Mouse (Mus musculus) naive thymus-derived CD4-positive, alpha-beta T cell, adult 2 months (primary cell): Measurements from ENCODE around the gene Sdr39u1.

Source experiments
- DNase-seq: peaks from one replicate; pipeline ENCODE4 v3.0.0-alpha.2; 2011; ENCODE audit warnings: low read depth

Gene Sdr39u1

DNA sequence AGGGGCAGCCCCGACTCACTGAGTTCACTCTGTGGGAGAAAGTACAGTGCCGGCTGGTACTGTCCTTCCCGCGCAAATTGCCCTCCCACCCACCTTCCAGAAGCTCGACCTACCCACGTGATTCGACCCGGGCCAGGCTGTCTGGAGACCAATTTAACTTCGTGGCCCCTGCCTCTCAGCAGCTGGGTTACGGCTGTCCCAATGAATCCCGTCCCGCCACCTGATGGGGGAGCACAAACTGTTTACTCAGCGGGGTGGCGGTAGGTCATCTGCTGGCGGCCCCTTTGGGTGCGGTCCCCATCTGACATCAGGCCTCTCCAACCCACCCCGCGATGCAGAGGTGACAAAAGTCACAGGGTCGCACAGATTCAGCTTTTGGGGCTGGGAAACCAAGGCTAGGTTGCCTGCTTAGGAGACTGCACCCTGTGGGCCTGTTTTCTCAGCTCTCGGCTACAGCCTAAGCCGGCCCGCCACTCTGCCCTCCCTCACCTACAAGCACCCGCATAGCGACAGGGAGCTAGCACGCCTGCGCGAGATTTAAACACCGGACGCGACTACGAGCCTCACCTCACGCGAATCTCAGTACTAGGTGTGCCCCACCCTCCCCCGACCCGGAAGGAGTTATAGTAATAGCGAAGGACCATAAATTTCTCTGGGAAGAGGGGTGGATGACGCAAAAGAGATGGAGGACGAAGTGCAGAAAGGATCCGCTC is at the start of gene Sdr39u1:
Sdr39u1 (minus strand) TSS at position 593 of the 713 bp plus-strand sequence.
- peak; percentile 93 for DNase-seq

DNA sequence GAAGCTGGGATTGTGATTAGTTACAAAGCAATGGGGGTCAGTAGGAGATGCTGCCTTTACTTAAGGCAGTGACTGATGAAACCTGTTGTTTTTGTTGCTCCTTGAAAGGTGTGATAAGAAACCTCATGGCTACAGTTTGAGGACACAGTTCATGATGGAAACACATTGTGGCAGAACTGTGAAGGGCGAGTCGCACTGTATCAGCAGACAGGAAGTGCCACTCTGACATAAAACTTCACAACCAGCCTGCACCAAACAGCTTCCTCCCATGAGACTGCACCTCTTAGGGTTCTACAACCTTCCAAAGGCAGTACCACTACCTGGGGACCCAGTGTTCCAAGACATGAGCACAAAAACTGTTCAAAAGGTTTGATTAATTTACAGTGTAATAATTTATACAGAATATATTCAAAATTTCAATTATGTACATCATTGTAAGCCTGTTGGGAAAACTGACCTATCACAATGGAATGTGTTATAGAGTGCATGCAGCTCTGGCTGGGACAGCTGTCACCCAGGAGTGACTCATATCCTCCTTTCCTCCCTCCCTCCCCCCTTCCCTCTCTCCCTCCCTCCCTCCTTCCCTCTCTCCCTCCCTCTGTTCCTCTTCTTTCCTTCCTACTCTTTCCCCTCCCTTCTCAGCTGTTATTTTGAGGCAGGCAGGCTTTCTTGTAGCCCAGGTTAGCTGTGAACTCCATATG is 46.3 kb upstream of the Sdr39u1 start:
- no peak for DNase-seq

DNA sequence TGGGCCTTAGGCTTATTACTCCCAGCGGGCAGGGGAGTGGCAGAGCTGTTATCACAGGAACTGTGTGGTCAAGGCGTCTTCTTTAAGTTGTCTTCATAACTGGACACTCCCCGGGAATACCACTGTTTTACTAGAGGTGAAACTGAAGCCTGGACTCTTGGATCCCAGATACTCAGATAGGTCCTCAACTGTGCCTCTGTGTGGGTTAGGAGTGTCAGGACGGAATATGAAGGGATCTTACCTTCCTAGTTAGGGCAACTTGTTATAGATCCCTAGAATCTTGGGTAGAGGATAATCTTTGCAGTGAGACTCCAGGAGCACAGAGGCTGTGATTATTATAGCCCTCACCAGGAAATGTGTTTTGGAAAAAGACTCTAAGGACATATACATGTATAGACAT is 44.5 kb upstream of the Sdr39u1 start, which contains the start of gene Cma1:
Cma1 (minus strand) TSS at position 101 of the 400 bp plus-strand sequence.
- DNase-seq: no peak

DNA sequence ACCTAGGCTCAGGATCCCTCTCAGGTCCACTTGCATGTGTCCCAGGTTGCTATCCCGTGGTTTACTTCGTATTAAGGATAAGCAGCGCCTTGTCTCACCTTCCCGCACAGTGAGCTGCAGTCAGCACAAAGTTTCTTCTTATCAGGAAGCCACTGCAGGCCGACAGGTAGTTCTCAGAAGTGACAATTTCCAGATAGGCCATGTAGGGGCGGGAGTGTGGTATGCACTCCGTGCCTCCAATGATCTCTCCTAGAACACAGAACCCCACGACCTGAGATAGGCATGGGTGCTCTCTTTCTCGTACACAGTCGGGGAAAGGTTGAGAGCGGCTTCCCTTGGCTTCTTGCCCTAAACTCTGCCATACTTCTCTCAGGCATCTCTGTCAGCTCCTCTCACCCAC is 43.5 kb upstream of the Sdr39u1 start:
- no peak for DNase-seq

DNA sequence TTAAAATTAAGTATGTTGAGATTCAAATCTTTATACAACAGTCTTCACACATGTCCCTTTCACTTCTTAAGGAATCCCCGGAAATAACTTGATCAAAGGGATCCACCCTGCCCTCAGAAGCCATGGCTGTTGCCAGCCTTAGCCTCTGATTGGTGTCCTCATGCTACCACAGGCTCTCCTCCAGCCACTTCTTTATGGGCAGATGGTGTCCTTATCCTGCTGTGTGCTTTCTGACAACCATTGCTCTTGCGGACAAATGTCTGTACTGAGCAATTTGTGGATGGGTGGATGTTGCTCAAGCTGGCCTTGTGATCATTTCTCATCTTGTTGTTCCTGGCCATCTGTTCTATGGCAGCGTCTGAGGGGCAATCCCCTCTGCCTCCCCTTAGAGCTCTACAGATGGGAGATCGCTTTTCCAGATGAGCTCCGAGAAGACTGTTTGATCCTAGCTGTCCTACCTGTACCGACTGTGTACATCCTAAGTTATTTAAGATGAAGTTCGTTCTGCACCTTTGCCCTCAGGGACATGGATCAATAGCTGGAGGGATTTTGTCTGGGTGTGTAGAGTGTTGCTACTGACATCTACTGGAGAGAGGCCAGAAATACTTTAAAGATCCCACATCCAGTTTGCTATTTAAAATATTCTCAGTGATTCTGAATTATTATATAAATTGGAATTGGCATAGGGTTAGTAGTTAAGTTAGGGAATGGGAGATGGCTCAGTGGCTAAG is 40.1 kb upstream of the Sdr39u1 start:
- no peak for DNase-seq

DNA sequence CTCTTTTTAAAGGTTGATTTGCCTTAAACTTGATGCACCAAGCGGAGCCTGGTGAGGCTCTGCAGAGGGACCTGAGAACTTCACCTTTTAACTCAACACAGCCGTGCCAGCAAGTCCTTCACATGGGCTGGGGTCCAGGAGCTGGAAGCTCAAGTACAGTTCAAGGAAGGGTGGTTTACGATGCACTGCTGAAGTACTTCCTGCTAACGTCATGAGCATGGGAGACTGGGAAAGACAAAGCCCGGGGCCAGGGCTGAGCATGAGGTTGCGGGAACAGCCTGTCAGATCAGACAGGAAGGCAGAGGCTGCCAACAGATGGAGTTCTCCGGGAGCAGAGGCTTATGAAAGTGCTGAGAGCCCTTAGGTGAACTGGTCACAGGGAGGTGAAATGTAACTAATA is 33.5 kb upstream of the Sdr39u1 start:
- DNase-seq: no peak

DNA sequence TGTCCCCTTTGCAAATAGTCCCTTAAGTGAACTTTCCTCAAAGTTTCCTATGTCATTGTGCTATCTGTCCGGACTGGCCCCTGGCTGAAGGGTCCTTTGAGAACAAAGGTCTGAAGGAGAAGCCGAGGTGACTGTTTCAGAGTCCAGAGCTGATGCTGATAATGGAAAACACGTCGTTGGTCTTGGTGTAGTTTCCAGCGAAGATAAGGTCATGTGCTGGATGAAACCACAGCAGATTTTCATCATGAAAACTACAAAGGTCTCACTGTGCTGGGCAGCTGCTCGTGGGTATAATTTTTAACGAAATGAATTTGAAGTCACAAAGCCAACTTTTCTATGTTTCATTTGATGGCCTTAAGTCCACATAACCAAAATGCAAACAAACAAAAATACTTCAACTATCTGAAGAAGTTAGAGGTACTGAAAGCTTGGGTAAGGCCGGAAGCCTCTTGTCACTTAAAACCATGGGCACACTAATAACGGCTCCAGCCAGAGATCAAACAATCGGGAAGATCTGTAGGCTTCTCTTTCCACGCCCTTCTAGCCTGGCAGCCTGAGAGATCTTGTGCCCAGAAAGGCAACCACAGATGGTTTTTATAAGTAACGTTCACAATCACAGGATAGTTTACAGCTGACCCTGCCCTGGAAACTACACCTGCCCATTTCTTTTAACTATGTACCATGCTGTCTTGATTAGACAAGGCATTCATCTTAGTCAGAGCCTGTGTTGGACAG is 29.3 kb upstream of the Sdr39u1 start:
- DNase-seq: no peak

DNA sequence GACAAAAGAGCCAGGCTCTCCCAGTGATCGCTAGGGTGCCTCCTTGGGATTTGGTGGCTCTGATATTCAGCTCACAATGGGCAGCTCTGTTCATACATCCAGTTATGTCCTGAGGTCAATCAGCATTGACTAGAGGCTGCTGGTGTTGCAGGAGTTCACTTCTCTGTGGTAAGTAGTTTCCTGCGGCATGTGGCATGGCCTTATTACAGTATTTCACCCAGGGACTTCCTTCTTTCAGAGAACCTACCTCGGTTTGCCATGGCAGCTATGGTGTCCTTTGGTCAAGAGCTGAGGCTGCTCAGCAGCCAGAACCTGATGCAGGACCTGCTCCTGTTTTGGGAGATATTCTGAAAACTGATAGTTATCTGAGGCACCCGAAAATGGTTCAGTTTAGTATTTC is 26.8 kb upstream of the Sdr39u1 start:
- DNase-seq: no peak

DNA sequence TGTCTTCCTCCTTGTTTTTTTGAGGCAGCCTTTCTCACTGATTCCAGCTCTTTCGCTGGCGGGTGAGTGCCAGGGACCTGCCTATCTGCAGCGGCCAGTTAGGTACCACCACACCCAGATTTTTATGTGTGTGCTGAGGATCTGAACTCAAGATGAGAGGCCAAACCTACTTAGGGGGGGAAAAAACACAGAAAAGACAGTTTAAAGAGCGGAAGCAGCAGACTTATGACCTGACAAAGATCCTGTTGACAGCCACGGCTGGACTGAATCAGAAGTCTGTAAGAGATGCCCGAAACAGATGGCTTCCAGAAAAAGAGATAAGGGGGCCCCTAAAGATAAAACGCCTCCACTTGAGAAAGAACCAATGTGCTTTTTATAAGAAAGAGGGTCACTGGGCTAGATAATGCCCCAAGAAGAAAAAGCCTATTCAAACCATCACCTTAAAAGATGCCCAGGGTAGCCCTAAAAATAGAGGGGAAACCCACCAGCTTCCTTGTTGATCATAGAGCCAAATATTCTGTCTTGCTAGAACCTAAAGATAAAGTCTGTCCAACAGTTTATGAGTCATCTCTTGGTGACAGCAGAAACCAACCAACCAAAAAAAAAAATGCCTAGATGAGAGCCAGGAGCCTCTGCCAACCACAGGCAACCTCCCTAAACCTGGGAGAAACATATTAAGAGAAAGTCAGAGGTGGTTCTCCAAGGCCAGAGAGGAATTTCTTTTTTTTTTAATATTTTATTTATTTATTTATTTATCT is 22.6 kb upstream of the Sdr39u1 start:
- no peak for DNase-seq

DNA sequence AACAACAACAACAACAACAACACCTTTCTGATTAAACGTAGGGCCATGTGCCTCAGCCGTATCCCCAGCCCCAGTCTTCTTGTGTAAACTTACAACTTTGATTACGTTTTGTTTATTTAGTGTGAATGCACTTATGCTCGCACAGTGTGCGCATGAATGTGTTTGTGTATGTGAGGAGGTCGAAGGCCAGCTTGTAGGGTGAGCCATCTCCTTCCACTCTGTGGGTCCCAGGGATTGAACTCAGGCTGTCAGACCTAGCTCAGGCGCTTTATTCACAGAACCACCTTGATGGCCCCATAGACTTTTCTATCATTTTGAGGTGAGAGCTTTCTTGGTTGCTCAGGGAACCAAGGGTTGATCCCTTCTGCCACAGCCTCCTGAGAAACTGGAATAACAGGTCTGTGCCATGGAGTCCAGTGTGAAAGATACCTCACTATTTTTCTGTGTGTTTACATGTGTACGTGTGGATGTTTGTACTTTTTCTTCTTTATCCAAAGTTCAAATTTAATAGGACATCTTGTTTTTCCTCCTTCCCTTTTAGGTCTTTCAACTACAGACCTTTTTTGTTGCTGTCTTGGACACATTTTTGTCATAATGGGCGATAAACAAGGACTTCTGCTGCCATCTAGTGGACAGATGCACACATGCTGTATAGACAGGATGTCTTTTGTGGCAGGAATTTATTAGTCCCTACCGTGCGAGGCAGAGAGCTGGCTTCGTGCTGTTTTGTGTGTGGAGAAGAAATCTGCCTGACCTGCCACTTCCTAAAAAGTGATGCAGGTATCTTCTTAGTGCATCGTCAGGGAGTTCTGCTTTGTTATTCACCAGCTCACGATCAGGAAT is 18.4 kb upstream of the Sdr39u1 start:
- DNase-seq: peak; percentile 93

DNA sequence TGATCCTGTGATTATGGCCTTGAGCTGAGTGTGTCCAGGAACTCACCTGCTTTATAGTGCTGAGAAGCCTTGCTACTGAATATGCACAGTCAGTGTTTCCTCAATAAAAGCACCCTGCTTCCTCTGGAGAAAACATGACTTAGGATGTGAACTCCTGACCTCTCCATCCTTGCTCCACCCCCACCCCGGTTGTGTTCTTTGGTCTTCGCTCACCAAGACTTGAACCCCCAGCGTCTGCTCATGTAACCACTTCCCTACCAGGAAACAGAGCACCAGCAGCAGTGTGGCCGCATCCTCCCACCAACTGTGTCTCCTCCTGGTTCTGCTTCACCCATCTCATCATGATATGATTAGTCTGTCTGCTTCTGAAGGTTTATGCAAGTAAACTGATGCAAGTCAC is 13.3 kb upstream of the Sdr39u1 start:
- DNase-seq: peak; percentile 26

DNA sequence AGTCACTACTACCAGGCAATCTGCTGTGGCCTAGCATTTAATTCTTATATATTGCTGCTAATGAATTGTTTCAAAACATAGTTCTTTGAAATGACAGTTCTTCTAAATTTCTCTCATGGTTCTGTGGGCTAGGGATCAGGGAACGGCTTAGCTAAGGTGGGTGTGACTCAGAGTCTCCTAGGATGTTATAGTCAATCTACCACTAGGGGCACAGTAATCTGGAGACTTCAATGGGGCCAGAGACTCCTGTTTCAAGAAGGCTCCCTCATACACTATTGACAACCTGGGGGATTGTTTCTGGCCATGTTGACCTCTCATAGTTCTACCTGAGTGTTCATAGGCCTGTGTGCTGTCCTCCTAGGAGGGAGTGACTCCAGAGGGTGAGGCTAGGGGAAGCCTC is 5.4 kb upstream of the Sdr39u1 start:
- peak; percentile 43 for DNase-seq

DNA sequence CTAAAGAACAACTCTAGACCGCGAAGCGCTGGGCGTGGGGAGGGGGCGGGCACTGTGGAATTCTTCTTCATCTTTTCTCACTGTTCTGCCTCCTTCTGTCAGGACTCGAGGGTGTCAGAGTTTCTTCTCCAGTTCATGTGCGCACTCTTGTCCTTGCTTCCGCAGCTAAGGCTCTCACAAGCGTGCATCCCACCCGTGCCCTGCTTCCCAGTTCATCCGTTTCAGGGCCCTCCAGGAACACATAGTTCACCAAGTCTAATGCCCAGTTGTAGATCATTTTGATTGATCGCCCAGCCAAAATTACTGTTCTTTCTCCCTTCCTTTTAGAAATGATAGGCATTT is 292 bp upstream of the Sdr39u1 start:
- no peak for DNase-seq

DNA sequence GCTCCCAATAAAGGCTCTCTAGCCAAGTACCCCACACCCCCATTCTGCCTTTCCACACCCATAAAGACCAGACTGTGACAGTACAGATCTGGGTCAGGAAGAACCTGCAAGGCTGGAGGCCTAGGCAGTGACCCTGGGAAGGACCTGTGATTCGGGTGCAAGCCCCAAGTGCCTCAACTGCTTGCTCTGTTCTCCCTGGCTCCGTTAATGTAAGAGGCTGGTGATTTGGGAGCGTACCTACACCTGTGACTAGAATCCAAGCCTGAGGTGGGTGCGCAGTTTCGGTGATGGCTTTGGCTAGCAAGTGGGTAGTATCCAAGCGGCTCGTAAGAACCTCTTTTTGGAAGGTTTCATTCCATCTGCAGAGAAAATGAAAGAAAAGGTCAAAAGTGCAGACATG is 1.1 kb downstream of the Sdr39u1 start:
- no peak for DNase-seq

DNA sequence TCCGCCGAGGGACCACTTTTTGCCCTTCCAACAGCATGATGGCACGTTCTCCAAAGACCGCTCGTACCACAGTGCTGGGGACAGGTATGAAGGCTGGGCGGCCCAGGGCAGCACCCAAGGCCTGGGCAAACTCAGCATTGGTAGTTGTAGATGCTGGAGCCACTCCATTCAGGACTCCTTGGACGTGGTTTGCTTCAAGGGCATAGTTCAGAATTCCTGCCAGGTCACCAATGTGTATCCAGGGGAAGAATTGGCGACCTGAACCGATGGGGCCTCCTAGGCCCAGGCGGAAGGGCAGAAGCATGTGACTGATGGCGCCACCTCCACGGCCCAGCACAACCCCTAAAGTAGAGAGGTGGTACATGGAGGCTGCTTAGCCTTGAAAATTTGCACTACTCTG is 2.4 kb downstream of the Sdr39u1 start:
- DNase-seq: no peak

DNA sequence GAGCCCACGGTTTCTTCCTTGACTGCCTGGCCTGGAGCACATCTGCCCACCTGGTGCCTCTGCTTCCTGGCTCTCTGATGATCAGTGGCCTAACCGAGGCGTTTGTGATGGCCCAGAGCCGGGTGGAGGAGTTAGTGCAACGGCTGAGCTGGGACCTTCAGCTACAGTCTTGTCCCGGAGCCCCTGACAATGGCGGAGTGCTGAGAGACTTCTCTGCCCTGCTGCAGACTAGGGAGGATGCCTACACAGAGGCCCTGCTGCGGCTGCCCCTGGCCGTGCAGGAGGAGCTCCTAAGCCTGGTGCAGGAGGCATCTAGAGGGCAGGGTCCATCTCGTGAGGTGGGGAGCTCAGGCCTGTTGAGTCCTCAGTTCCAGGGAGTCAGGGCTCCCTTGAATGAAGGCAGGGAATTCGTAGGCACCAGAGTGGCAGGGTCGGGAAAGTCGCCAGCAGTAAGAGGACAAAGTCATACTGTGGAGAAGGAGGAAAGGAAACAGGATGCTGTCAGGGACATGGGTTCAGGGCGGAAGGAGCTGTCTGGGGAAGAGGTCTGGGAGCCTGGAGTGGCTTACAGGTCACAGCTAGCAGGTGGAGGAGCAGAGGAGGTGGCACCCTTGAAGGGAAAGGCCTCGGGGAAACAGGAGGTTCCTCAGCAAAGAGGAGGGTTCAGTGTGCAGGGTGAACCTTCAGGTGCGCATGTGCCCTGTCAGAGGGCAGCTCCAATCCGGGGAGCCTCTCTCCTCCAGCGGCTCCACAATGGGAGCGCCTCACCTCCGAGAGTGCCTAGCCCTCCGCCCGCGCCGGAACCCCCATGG is 13.3 kb downstream of the Sdr39u1 start:
- DNase-seq: no peak

DNA sequence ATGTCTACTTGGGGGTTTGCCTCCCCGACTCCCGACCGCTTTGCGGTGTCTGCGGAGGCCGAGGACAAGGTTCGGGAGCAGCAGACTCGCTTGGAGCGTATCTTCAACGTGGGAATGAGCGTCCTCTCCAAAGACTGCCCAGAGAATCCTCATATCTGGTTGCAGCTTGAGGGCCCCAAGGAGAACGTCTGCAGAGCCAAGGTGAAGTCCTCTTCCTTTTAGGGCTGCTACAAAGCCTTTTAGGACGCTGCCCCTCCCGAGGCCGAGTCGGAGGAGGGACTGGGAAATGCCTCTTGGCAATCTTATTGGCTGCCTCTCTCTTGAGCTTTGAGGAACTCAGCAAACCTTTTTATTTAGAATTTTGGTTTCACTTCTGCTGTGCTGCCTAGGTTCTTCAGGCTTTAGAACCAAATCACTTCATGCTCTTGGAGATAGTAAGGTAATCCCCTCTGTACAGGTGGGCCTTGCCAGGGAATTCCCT is 14.3 kb downstream of the Sdr39u1 start:
- peak; percentile 69 for DNase-seq

DNA sequence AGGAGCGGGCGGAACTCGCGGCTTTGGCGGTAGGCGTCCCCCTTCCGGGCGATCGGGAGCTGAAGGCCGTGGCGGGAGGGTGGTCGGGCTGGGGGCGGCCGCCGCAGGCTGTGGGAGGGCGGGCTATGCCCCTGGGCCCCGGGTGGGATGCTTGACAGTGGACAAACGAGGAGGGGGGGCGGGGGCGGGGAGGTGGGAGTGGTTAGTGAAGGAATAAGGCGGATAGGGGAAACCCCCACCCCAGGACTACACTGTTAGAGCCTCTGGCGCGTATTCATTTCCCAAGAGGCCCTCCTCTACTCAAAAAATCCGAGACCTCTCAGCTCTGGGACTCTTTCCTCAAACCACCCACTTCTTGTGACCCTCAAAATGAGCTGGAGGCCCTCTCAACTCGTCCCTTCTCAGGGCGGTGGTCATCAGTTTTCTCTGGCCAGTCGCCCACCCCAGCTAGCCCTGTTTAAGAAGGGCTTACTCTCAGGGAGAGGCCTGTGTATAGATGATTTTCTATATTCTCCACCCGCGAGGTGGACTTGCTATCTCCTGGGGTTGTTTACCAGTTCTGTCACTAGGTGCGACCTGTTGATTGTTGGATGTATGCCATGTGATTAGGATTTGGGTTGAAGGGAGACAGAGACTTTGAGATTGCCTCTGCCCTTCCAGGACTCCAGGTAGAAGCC is 14.8 kb downstream of the Sdr39u1 start:
- peak; percentile 53 for DNase-seq

DNA sequence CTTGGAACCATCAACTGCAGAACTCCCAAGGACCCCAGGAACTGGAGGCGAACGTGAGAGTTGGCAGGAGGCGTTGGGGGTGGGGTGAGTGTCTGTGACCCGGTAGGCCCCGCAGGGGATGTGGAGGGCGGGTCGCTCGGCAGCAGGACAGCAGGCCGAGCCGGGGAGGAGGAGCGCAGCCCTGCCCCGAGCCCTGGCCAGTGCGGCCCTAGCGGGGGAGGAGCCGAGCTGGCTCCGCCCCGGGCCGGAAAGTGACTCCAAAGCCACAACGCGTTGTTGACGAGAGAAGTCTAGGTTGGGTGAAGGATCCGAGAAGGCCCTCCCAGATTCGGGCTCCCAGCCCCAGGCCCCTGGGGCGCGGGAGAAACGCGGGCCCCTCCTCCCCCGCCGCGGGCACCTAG is 15.4 kb downstream of the Sdr39u1 start, which contains the start of gene Khnyn:
Khnyn (plus strand) TSS at position 235 of the 401 bp plus-strand sequence.
- peak; percentile 81 for DNase-seq
